Mouse (Mus musculus): ENCODE results near the gene Plbd2. TPM values are rescaled to one million over a fixed set of nuclear protein-coding genes. Genes with fewer than 3 reads are reported as not detected.

Plbd2 gene
- polyA plus RNA-seq (2012), result 0.83 and 0.99 TPM in 2 replicates

DNA sequence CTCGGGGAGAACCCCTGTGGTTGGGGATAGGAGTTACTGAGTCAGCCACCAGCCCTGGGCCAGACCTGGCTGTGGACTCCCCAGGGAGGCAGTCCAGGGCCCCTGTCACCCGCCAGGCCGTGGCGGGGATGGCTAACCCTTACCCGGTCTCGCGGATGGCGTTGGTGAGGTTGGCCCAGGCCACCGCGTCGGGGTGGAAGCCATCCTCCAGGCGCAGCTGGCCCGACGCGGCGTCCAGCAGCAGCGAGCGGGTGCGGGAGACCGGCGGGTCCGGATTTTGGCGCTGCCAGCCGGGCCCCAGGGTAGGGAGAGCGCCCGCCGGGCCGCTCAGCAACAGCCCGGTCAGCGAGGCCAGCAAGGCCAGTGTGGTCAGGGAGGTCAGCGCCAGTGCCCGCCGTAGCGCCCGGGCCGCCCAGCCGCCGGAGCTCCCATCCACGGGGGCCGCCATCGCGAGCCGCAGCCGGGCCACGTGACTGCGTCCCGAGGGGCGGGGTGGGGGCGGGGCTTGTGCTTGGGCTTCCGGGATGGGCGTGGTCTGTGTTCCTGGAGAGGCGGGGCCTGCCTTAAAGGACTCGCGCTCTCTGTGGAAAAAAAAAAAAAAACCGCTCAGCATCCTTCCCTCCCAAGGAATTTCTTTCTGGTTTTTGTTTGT lies at the start of gene Plbd2:
Gene Plbd2, minus strand, starts transcription at position 482 of the 652 bp plus-strand sequence.
- peaks cover 31% of the 10 kb centered on the region for H3K4me1 ChIP-seq (ENCODE audit: control insufficient read depth)
- H3K36me3 ChIP-seq (ENCODE audit: control insufficient read depth), result peaks cover 11% of the 10 kb centered on the region
- H3K9me3 ChIP-seq (ENCODE audit: control insufficient read depth, low read length), result no peaks in the 10 kb centered on the region
- TF ChIP-seq GATA1 (IDR thresholded peaks at IDR 0.05; ENCODE audit: low read length) (no peak), TAL1 (IDR thresholded peaks at IDR 0.05; ENCODE audit: low read length) (no peak)
- H3K27me3 ChIP-seq (ENCODE audit: control insufficient read depth), result no peaks in the 10 kb centered on the region
- H3K4me3 ChIP-seq (replicated peaks), result peak within 1 kb of the TSS; percentile 81

DNA sequence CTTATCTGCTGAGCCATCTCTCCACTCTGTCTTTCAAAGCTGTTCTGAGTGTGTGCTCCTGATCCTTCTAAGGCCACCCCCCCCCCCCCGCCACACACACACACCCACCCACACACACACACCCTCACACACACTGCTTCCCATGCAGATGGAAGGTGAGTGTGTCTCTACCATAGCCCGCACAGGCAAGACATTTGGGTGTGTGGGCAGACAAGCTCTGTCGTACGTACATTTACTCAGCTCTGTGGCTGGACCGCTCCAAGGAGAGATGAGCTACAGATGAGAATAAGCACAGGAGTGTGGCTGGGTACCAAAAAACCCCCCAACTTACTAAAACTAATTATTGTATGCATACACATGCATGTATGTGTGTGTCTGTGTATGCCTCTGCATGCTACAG lies 47.2 kb upstream of the Plbd2 start:
- Histone ChIP-seq H3K36me3 (ENCODE audit: control insufficient read depth) (peaks cover 98% of the 10 kb centered on the region), H3K27me3 (ENCODE audit: control insufficient read depth) (no peaks in the 10 kb centered on the region), H3K4me3 (replicated peaks) (no peak overlapping the region), H3K4me1 (ENCODE audit: control insufficient read depth) (no peaks in the 10 kb centered on the region), H3K9me3 (ENCODE audit: control insufficient read depth, low read length) (no peaks in the 10 kb centered on the region)
- TF ChIP-seq GATA1 (IDR thresholded peaks at IDR 0.05; ENCODE audit: low read length) (no peak), TAL1 (IDR thresholded peaks at IDR 0.05; ENCODE audit: low read length) (no peak)

DNA sequence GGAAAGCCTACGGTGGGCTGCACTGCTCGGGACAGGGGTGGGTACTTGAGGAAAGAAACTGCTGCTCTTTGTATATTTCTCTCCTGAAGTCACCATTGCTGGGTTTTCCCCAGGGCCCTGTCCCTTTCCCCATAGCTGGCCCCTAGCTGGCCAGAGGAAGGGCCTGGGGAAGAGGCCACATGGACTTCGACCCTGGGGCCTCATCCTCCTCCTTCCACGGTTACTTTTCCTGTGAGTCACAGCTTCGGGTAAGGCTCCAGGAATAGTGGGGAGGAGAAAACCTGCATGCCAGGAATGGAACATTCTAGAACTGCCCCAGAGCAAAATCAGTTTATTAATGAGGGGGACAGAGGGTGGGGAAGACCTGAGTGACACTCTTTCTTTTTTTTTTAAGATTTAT lies 46.7 kb upstream of the Plbd2 start:
- H3K27me3 ChIP-seq (ENCODE audit: control insufficient read depth), result no peaks in the 10 kb centered on the region
- no peaks in the 10 kb centered on the region for H3K4me1 ChIP-seq (ENCODE audit: control insufficient read depth)
- H3K36me3 ChIP-seq (ENCODE audit: control insufficient read depth), result peaks cover 98% of the 10 kb centered on the region
- H3K4me3 ChIP-seq (replicated peaks), result no peak overlapping the region
- H3K9me3 ChIP-seq (ENCODE audit: control insufficient read depth, low read length), result no peaks in the 10 kb centered on the region
- TF ChIP-seq TAL1 (IDR thresholded peaks at IDR 0.05; ENCODE audit: low read length) (no peak), GATA1 (IDR thresholded peaks at IDR 0.05; ENCODE audit: low read length) (no peak)

DNA sequence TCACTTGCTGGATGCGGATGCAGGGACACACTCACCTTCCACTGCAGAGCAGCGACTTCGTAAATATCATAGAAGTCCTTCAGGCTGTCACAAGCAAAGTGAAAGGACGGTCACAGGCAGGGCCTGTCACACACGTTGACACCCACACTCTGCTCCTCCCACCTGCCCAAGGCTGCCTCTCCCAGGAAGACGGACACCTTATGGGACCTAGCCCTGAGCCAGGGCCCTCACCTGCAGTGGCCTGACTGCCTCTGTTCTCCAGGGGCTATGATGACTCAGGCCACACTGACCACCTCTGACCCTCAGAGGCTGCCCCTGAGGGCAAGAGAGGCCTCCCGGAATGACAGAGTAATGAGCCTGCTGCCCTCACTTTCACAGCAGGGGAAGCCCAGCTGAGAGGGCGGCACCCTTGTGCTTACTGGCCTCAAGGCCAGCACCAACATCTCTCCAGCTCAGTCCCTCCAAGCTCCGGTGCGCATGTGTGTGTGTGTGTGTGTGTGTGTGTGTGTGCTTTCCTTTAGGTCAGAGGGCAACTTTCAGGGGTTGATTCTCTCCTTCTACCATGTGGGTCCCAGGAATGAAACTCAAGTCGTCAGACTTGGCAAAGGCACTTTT lies 44.9 kb upstream of the Plbd2 start:
- Histone ChIP-seq H3K27me3 (ENCODE audit: control insufficient read depth) (no peaks in the 10 kb centered on the region), H3K4me1 (ENCODE audit: control insufficient read depth) (no peaks in the 10 kb centered on the region), H3K4me3 (replicated peaks) (no peak overlapping the region), H3K9me3 (ENCODE audit: control insufficient read depth, low read length) (no peaks in the 10 kb centered on the region), H3K36me3 (ENCODE audit: control insufficient read depth) (peaks cover 98% of the 10 kb centered on the region)
- TF ChIP-seq TAL1 (IDR thresholded peaks at IDR 0.05; ENCODE audit: low read length) (no peak), GATA1 (IDR thresholded peaks at IDR 0.05; ENCODE audit: low read length) (no peak)

DNA sequence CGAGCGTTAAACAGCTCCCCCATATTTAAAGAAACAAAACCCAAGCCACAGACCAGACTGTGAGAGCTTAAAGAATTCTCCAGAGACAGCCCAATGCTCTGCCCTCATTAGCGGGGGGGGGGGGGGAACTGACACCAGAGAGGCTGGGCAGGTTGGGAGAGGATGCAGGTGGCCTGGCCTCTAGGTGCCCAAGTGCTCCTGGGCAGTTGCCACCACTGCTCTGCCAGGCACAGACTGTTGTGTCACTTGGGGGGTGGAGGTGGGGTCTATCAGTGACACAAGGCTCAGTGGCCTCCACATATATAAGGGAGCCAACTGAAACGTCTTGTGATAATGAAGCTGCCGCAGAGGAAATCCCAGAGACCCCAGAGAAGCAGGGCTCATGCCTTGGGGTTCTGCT lies 33.2 kb upstream of the Plbd2 start:
- Histone ChIP-seq H3K36me3 (ENCODE audit: control insufficient read depth) (peaks cover 89% of the 10 kb centered on the region), H3K4me1 (ENCODE audit: control insufficient read depth) (peaks cover 2% of the 10 kb centered on the region; the same call in 1 of the 2 replicates), H3K9me3 (ENCODE audit: control insufficient read depth, low read length) (no peaks in the 10 kb centered on the region), H3K27me3 (ENCODE audit: control insufficient read depth) (no peaks in the 10 kb centered on the region), H3K4me3 (replicated peaks) (no peak overlapping the region)
- no peak for TF ChIP-seq GATA1 (IDR thresholded peaks at IDR 0.05; ENCODE audit: low read length)
- TF ChIP-seq TAL1 (IDR thresholded peaks at IDR 0.05; ENCODE audit: low read length), result no peak

DNA sequence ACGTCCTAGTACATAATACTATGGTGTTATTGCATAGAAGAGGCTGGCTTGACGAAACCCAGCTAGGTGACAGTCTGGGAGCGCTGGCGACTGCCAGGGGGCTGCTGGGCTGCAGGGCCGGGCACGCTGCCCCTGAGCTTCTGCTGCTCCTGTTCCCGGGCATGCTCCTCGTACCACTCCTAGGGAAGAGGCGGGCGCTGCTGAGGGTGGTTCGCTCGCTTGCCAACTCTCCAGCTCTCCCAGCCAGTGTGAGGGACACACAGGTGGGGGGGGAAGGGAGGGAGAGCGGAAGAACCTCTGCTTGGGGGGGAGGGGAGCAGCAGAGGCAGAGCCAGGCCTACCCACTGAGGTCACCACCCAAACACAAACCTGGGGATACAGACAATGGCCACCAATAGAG lies 32.6 kb upstream of the Plbd2 start:
- H3K27me3 ChIP-seq (ENCODE audit: control insufficient read depth), result no peaks in the 10 kb centered on the region
- peaks cover 83% of the 10 kb centered on the region for H3K36me3 ChIP-seq (ENCODE audit: control insufficient read depth)
- no peak overlapping the region for H3K4me3 ChIP-seq (replicated peaks)
- peaks cover 2% of the 10 kb centered on the region; the same call in 1 of the 2 replicates for H3K4me1 ChIP-seq (ENCODE audit: control insufficient read depth)
- TF ChIP-seq TAL1 (IDR thresholded peaks at IDR 0.05; ENCODE audit: low read length) (no peak), GATA1 (IDR thresholded peaks at IDR 0.05; ENCODE audit: low read length) (no peak)
- no peaks in the 10 kb centered on the region for H3K9me3 ChIP-seq (ENCODE audit: control insufficient read depth, low read length)

DNA sequence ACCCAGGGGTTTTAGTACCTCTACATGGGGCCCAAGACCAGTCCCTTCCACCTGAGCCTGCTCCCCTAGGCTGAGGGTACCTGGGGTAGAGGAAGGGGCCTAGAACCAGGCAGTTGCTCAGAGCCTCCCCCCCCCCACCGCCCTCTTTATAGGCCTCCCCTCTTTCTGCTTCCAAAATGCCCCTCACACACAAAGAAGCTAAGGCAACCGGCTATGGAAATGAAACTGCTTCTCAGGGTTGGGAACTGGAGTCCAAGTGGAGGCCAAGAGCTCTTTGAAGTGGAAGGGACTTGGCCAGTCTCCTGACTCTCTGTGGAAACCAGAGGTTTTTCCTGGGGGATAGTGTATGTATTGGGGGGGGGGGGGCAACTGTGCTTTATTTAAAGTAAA lies 31.3 kb upstream of the Plbd2 start:
- no peaks in the 10 kb centered on the region for H3K27me3 ChIP-seq (ENCODE audit: control insufficient read depth)
- TF ChIP-seq TAL1 (IDR thresholded peaks at IDR 0.05; ENCODE audit: low read length) (no peak), GATA1 (IDR thresholded peaks at IDR 0.05; ENCODE audit: low read length) (no peak)
- no peaks in the 10 kb centered on the region for H3K4me1 ChIP-seq (ENCODE audit: control insufficient read depth)
- H3K9me3 ChIP-seq (ENCODE audit: control insufficient read depth, low read length), result no peaks in the 10 kb centered on the region
- no peak overlapping the region for H3K4me3 ChIP-seq (replicated peaks)
- peaks cover 69% of the 10 kb centered on the region for H3K36me3 ChIP-seq (ENCODE audit: control insufficient read depth)

DNA sequence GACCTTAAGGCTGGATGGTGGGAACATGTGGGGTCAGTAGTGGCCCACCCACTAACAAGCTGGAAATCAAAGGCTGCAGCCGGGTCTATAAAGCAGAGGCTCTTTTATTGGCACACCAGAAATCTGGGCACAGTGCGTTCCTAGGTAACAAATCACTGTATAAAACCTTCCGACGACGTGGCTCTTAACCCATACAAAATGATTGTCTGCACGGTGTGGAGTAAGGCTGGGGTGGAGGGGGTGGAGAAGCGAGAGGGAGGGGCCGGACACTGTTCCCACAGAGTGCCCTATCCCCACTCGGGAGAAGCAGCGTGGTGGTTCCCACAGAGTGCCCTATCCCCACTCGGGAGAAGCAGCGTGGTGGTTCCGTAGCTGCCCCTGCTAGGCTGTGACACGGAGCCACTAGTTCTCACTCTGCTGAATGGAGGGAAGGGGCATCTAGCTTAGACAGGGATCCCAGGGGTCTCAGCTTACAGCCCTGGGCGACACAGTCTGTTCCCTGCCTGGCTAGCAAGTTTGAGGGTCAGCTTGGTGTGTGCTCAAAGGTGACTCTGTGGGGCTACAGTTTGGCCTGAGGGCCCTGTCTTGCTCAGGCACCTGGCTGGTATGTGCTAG lies 30.8 kb upstream of the Plbd2 start:
- no peak for TF ChIP-seq TAL1 (IDR thresholded peaks at IDR 0.05; ENCODE audit: low read length)
- TF ChIP-seq GATA1 (IDR thresholded peaks at IDR 0.05; ENCODE audit: low read length), result no peak
- Histone ChIP-seq H3K9me3 (ENCODE audit: control insufficient read depth, low read length) (no peaks in the 10 kb centered on the region), H3K4me1 (ENCODE audit: control insufficient read depth) (no peaks in the 10 kb centered on the region), H3K27me3 (ENCODE audit: control insufficient read depth) (no peaks in the 10 kb centered on the region), H3K4me3 (replicated peaks) (no peak overlapping the region), H3K36me3 (ENCODE audit: control insufficient read depth) (peaks cover 64% of the 10 kb centered on the region)

DNA sequence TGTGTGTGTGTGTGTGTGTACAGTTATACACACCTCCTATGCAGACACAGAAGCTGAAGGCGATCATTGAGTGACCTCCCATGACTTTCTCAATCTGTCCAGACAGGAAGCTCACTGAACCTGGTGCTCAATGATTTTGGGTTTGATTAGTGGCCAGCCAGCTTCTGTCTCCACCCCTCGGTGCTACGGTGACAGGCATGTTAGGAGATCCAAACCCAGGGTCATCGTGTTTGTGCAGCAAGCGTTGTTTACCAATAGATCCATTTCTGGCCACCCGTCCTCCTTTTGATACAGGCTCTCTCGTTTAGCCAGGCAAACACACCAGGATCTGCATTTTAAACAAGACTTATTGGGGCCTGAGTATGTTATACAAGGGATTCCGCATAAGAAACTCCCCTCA lies 28.2 kb upstream of the Plbd2 start:
- H3K36me3 ChIP-seq (ENCODE audit: control insufficient read depth), result peaks cover 41% of the 10 kb centered on the region
- H3K4me3 ChIP-seq (replicated peaks), result no peak overlapping the region
- H3K4me1 ChIP-seq (ENCODE audit: control insufficient read depth), result peaks cover 1% of the 10 kb centered on the region; the same call in 1 of the 2 replicates
- H3K27me3 ChIP-seq (ENCODE audit: control insufficient read depth), result no peaks in the 10 kb centered on the region
- TF ChIP-seq GATA1 (IDR thresholded peaks at IDR 0.05; ENCODE audit: low read length), result no peak
- TF ChIP-seq TAL1 (IDR thresholded peaks at IDR 0.05; ENCODE audit: low read length), result no peak
- H3K9me3 ChIP-seq (ENCODE audit: control insufficient read depth, low read length), result no peaks in the 10 kb centered on the region

All from erythroblast, embryonic 14.5 days (primary cell).